Mouse (Mus musculus): ENCODE measurements around the gene Olfr125. TPM values are rescaled to one million over a fixed set of nuclear protein-coding genes. Genes with fewer than 3 reads are reported as not detected.

Olfr125 gene
- total RNA-seq (2023), result not detected

DNA sequence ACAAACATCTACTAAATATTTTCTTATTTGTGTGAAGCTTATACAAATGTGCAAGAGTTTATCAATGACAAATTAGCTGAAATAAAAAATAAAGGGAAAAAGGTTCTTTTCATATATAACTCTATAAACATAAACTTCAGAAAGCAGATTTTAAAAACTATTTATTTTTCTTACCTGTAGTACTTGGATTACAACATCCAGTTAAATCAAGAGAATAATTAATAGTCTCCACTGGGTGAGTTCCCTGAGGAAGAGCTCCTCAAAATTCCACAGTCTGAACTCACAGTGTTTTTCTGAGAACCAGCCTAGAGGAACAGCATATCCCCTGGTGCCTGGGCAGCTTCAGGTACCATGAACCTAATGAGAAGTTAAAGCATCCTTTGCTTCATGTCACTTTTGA is at the start of gene Olfr125:
Gene Olfr125 (plus strand): TSS at position 301 of the 400 bp plus-strand sequence.

GRCm38 (mm10) chr17:37793229-37793628 is 39.5 kb upstream of the Olfr125 start, which contains the start of gene Olfr123:
Gene Olfr123, plus strand, starts transcription at chr17:37793529.

GRCm38 (mm10) chr17:37799588-37799987 is 33.2 kb upstream of the Olfr125 start, which contains the start of gene Olfr124:
Gene Olfr124, plus strand, starts transcription at chr17:37799888.

GRCm38 (mm10) chr17:37847183-37847582 is 14.4 kb downstream of the Olfr125 start, which contains the start of gene Olfr126:
Gene Olfr126, plus strand, starts transcription at chr17:37847483.

Other genes starting within 250 kb of the Olfr125 start
- not detected for gene Olfr114, start 240.2 kb upstream of the Olfr125 start, total RNA-seq (2023)
- not detected for gene Olfr115, start 205.8 kb upstream of the Olfr125 start, total RNA-seq (2023)
- gene Olfr116, start 205.8 kb upstream of the Olfr125 start, total RNA-seq (2023), result not detected
- gene Olfr117, start 169.2 kb upstream of the Olfr125 start, total RNA-seq (2023), result not detected
- gene Olfr118, start 166.0 kb upstream of the Olfr125 start, total RNA-seq (2023), result not detected
- not detected for gene Olfr119, start 136.4 kb upstream of the Olfr125 start, total RNA-seq (2023)
- gene Olfr120, start 111.1 kb upstream of the Olfr125 start, total RNA-seq (2023), result not detected
- gene Olfr121, start 84.1 kb upstream of the Olfr125 start, total RNA-seq (2023), result not detected
- gene Olfr122, start 64.3 kb upstream of the Olfr125 start, total RNA-seq (2023), result not detected
- not detected for gene Olfr123, start 39.4 kb upstream of the Olfr125 start, total RNA-seq (2023)
- not detected for gene Olfr124, start 33.1 kb upstream of the Olfr125 start, total RNA-seq (2023)
- not detected for gene Olfr126, start 14.5 kb downstream of the Olfr125 start, total RNA-seq (2023)
- not detected for gene Olfr127, start 67.5 kb downstream of the Olfr125 start, total RNA-seq (2023)
- gene Olfr128, start 87.6 kb downstream of the Olfr125 start, total RNA-seq (2023), result not detected
- not detected for gene Olfr761, start 120.1 kb downstream of the Olfr125 start, total RNA-seq (2023)
- not detected for gene Olfr129, start 227.1 kb downstream of the Olfr125 start, total RNA-seq (2023)
- not detected for gene Olfr130, start 231.0 kb downstream of the Olfr125 start, total RNA-seq (2023)

Measured in T-cell, adult 66 days (primary cell).